Mouse (Mus musculus): ENCODE data around the gene Ptprs. TPM values are rescaled to one million over a fixed set of nuclear protein-coding genes. Genes with fewer than 3 reads are reported as not detected.
"Not testable (repeated sequence)": the region's sequence is repeated elsewhere in the genome, so short reads cannot be mapped to it uniquely, and the experiment has no call there.

The Ptprs gene
- polyA plus RNA-seq, 1 experiment from 2014 or later = 106 TPM

DNA sequence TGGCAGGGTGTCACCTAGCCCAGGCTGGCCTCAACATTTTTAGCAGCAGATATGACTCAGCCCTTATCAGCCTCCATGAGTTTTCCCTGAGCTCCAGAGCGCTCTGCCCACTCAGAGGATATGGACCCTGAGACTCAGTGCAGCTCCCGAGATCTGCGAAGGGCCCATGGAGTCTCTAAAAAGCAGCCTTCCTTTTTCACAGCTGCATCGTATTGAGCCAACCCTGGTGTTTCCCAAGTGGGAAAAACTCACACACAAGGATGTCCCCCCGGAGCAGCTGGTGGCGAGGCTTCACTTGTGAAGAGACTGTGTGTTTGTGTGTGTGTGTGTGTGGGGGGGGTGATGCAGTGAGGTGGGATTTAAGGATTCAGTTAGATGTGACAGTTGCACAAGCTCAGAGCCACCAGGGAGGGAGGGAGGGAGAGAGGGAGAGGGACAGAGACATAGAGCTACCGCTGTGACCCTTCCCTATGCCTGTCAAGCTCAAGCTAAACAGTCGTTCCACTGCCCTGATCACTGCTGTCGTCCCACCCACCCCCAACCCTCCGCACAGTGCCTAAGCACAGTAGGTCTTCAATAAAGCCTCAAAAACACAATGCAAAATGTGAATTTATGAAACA lies 32.8 kb upstream of the Ptprs start:
- H3K9me3 ChIP-seq = peaks cover 9% of the 10 kb centered on the region
- no peak overlapping the region for H3K9ac ChIP-seq
- H3K4me3 ChIP-seq = no peak overlapping the region
- H3K4me2 ChIP-seq (replicated peaks) = no peak overlapping the region
- WGBS = 45% methylated on average over 9 of the region's 10 CpGs
- ATAC-seq (ENCODE audit: low FRiP score, low read depth) = no peak
- peaks cover 19% of the 10 kb centered on the region; the same call in 1 of the 2 replicates for H3K4me1 ChIP-seq
- no peaks in the 10 kb centered on the region for H3K36me3 ChIP-seq
- no peak overlapping the region for H3K27ac ChIP-seq
- H3K27me3 ChIP-seq = peaks cover 59% of the 10 kb centered on the region

DNA sequence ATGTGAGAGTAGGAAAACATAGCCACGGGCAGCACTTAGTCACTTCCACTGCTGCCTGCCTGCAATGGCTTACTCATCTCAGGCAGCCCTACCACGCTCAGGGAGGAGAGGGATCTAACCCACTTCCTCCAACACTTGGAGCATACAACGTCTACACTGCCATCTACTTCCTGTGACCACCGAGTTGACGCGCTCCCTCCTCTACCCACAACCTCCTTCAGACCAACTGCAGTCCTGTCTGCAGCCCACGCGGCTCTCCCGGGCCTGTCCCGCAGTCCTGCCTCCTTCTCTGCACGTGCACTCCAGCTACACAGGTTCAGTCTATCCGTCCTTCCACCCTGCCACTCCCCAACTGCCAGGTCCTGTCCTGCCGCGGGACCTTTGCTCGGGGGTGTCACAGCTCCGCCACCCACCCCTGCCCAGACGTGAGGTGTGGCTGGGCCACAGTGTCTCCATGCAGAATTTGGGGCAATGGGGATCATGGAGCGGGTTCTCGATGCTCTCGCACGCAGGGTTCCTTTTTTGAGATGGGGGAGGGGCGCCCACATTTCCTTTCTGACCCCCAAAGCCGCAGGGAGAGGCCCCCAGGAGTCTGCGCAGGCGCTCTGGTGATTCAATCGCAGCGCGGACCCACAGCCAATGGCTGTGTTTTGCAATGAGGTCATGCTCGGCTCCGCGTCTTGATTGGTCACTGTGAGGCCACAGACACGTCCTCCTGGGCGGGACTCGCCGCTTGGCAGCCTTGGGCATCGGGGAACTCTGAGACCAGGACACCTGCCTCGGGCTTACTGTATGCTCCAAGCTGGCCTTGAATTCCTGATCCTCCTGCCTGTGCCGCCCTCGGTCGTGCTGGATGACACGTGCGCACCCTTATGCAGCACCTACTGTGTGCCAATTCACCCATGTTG lies 31.1 kb upstream of the Ptprs start:
- H3K9me3 ChIP-seq = peaks cover 8% of the 10 kb centered on the region
- H3K4me2 ChIP-seq (replicated peaks) = peak overlapping the region; percentile 91
- peak overlapping the region; percentile 66 for H3K4me3 ChIP-seq
- peaks cover 19% of the 10 kb centered on the region; the same call in 1 of the 2 replicates for H3K4me1 ChIP-seq
- WGBS = 0% methylated on average over 42 of the region's 42 CpGs
- peak overlapping the region; percentile 90 for H3K27ac ChIP-seq
- ATAC-seq (ENCODE audit: low FRiP score, low read depth) = peak; percentile 96
- peaks cover 44% of the 10 kb centered on the region for H3K27me3 ChIP-seq
- H3K9ac ChIP-seq = peak overlapping the region; percentile 77
- no peaks in the 10 kb centered on the region for H3K36me3 ChIP-seq

DNA sequence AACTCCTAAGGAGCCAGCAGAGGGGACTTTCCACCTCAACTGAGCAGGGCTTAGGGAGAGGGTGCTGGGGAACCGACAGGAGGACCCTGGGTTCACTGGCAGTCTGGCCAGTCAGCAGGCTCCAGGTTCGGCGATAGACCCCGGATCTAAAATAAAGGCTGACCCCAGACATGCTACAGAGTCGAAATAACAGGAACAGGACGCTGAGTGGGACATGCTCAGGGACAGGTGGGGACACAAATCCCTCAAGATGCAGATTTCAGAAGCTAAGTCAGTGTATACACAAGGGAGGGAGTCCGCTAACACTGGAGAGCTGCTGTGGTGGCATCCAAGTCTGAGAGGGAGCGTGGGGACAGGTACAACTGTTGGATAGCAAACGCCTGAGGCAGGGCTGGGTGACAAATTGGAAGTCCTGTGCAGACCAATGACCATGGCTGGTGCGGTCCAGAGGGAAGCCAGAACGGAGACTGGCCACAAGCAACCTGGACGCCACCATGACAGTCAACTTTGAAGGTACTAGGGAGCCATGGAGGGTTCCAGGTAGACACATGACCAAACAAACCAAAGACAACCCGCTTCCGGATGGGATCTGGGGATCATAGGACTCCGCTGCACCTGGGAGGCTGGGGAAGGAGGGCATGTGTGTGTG lies 30.3 kb upstream of the Ptprs start:
- 48% methylated on average over 15 of the region's 15 CpGs for WGBS
- Histone ChIP-seq H3K36me3 (no peaks in the 10 kb centered on the region), H3K4me2 (replicated peaks) (peak overlapping the region; percentile 91), H3K4me1 (peaks cover 16% of the 10 kb centered on the region; the same call in 1 of the 2 replicates), H3K27ac (peak overlapping the region; percentile 90; the same call in 1 of the 2 replicates), H3K9ac (peak overlapping the region; percentile 77), H3K27me3 (peaks cover 35% of the 10 kb centered on the region), H3K9me3 (peaks cover 9% of the 10 kb centered on the region), H3K4me3 (peak overlapping the region; percentile 66)
- ATAC-seq (ENCODE audit: low FRiP score, low read depth) = no peak

DNA sequence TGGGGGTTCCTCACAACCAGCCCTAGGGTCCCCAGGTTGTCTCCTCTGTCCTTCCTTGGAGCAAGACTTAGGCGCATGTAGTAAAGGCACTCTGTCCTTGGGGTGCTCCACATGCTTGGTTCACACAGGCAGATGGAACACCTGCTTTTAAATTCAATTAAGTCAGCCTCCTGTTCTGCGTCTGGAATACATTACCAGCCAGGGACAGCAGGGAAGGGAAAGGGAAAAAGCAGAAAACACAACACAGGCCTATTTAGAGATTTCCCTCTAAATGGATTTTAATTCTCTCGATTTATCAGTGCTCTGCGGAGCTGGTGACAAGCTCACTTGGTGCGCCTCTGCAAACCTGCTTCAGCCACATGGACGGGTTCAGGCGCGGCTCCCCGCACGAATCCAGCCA lies 29.1 kb upstream of the Ptprs start:
- Histone ChIP-seq H3K27ac (no peak overlapping the region), H3K4me1 (peaks cover 10% of the 10 kb centered on the region; the same call in 1 of the 2 replicates), H3K27me3 (peaks cover 24% of the 10 kb centered on the region), H3K9ac (no peak overlapping the region), H3K4me2 (replicated peaks) (no peak overlapping the region), H3K36me3 (no peaks in the 10 kb centered on the region), H3K9me3 (peaks cover 9% of the 10 kb centered on the region), H3K4me3 (no peak overlapping the region)
- WGBS = 71% methylated on average over 10 of the region's 10 CpGs
- ATAC-seq (ENCODE audit: low FRiP score, low read depth) = no peak

DNA sequence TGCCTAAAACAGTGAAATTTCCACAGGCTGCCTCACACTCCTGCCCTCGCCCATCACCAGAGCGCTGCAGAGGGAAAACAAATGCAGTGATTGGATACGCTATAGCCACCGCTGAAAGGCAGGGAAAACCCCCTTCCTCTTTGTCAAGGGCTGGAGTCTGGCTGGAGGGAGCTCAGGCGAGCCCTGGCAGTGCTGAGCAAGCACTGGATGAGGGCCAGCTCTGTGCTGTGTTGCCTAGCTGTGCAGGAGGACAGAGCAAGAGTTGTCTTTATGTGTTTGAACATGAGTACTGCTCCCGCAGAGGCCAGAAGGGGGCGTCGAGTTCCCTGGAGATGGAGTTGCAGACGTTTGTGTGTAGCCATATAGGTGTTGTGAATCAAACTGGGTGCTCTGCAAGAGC lies 26.2 kb upstream of the Ptprs start:
- Histone ChIP-seq H3K4me1 (peaks cover 6% of the 10 kb centered on the region; the same call in 1 of the 2 replicates), H3K4me3 (no peak overlapping the region), H3K27ac (no peak overlapping the region), H3K9ac (no peak overlapping the region), H3K9me3 (peaks cover 22% of the 10 kb centered on the region), H3K27me3 (no peaks in the 10 kb centered on the region), H3K36me3 (no peaks in the 10 kb centered on the region), H3K4me2 (replicated peaks) (no peak overlapping the region)
- 40% methylated on average over 9 of the region's 9 CpGs for WGBS
- no peak for ATAC-seq (ENCODE audit: low FRiP score, low read depth)

DNA sequence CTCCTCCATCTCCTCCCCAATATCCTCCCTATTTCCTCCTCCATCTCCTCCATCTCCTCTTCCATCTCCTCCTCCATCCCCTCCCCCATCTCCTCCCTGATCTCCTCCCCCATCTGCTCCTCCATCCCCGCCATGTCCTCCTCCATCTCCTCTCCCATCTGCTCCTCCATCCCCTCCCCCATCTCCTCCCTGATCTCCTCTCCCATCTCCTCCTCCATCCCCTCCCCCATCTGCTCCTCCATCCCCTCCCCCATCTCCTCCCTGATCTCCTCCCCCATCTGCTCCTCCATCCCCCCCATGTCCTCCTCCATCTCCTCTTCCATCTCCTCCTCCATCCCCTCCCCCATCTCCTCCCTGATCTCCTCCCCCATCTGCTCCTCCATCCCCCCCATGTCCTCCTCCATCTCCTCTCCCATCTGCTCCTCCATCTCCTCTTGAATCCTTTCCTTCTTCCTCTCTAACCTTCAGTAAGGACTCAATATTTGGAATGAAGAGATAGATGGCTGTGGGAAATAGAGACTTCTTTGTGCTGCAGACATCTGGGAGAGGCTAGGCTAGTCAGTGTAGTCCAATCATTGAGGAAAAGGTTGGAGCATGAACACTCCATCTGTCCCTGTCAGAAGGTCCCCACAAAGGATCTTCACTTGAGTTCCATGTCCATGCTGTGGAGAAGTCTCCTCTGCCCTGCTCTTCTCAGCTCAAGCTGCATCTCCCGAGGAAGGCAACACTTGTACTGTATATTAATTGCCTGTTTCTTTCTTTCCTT lies 25.5 kb upstream of the Ptprs start:
- not testable (repeated sequence) for H3K4me1 ChIP-seq; ATAC-seq (ENCODE audit: low FRiP score, low read depth); H3K27me3 ChIP-seq; H3K9ac ChIP-seq; H3K4me2 ChIP-seq (replicated peaks); H3K4me3 ChIP-seq; H3K27ac ChIP-seq; H3K36me3 ChIP-seq
- peaks cover 27% of the 10 kb centered on the region for H3K9me3 ChIP-seq
- 38% methylated on average over 2 of the region's 2 CpGs for WGBS

DNA sequence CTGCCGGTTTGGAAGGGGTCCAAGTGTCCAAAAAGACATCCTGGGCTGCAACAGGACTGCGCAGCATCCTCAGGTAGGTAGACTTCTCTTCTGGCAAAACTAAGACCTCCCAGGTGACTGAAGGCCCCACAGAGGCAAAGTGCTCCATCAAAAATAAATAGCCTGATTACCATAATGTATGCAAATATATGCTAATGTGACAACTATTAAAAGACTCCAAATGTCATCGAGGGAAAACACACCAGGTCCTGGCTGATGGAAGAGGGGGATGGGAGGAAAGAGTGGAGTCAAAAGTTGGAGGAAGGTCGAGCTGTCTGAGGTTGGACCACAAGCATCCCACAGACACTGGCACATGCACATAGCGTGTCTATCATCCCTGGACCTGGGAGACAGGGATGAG lies 22.9 kb upstream of the Ptprs start:
- no peaks in the 10 kb centered on the region for H3K27me3 ChIP-seq
- H3K36me3 ChIP-seq = no peaks in the 10 kb centered on the region
- H3K9me3 ChIP-seq = peaks cover 49% of the 10 kb centered on the region
- no peak overlapping the region for H3K27ac ChIP-seq
- WGBS = 80% methylated on average over 5 of the region's 5 CpGs
- no peak for ATAC-seq (ENCODE audit: low FRiP score, low read depth)
- H3K4me2 ChIP-seq (replicated peaks) = no peak overlapping the region
- H3K9ac ChIP-seq = no peak overlapping the region
- no peak overlapping the region for H3K4me3 ChIP-seq
- no peaks in the 10 kb centered on the region for H3K4me1 ChIP-seq

DNA sequence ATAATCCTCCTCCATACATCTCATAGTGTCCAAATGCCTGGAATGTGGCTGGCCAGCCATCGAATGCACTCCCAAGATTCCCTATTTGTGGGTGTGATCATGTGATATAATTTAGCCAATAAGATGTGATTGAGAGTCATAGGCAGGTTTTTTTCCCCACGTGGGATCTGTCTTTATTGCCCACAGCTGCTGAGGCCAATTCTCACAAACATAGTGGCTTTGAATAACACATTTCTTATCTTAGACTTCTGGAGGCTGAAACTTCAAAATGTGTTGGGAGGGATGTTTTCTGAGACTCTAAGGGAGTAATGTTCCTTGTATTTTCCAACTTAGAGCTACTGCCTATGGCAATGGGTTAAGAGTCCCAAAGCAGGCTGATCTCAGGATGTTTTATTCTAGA lies 18.2 kb upstream of the Ptprs start:
- ATAC-seq (ENCODE audit: low FRiP score, low read depth) = no peak
- H3K4me1 ChIP-seq = no peaks in the 10 kb centered on the region
- H3K4me2 ChIP-seq (replicated peaks) = no peak overlapping the region
- H3K4me3 ChIP-seq = no peak overlapping the region
- no peak overlapping the region for H3K9ac ChIP-seq
- H3K9me3 ChIP-seq = peaks cover 74% of the 10 kb centered on the region
- no peaks in the 10 kb centered on the region for H3K36me3 ChIP-seq
- no peak overlapping the region for H3K27ac ChIP-seq
- 66% methylated on average over 2 of the region's 2 CpGs for WGBS
- no peaks in the 10 kb centered on the region for H3K27me3 ChIP-seq

DNA sequence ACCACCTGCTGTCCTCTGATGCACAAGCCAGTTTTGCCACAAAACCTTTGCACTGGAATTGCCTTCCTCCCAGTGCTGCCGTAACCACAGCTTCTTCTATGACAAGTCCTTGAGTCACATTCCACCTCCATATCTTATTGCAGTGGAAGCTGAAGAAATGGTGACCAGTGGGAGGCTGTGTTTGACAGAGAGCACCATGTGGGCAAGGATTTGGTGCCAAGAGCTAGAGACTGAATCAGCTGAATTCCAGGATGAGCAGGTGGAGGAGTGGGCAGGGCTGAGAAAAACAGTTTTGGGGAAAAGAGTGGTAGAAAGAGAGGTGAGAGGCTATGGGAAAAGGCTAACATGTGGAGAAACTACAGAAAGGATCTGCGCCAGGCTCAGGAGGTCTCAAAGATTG lies 17.6 kb upstream of the Ptprs start:
- Histone ChIP-seq H3K4me1 (no peaks in the 10 kb centered on the region), H3K27me3 (no peaks in the 10 kb centered on the region), H3K27ac (no peak overlapping the region), H3K4me2 (replicated peaks) (no peak overlapping the region), H3K36me3 (no peaks in the 10 kb centered on the region), H3K4me3 (no peak overlapping the region), H3K9ac (no peak overlapping the region), H3K9me3 (peaks cover 70% of the 10 kb centered on the region)
- ATAC-seq (ENCODE audit: low FRiP score, low read depth) = no peak
- 87% methylated on average over 2 of the region's 2 CpGs for WGBS

DNA sequence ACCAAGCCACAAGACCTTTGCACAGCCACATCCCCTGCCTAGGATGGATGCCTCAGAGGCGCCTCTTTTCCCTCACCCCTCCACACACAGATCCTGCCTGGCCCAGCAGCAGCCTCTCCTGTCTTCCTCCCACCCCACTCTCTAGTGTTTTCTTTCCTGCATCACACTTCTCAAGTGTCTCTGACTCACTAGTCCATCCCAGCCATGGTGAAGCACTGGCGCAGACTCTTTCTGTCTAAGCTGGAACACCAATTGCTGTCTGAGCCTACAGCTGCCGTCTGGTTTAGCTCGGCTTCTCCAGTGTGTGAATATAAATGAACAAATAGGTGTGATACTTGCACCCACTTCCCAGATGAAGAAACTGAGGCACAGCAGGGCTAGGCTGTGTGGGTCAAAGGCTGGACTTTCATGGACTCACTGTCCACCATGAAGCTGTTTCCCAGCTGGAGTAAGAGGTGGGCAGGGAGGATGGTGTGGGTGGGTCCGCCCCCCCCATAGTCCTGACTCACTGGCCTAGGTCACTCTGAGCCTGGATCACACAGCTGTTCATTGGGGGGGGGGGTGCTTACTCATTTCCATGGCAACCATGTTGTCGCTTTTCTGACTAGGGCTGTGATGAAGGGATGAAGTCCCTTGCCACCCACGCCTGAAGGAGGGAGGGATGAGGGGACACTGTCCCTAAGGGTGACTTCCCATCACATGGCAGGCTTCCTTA lies 14.3 kb upstream of the Ptprs start:
- Histone ChIP-seq H3K9ac (no peak overlapping the region), H3K27ac (no peak overlapping the region), H3K36me3 (no peaks in the 10 kb centered on the region), H3K27me3 (no peaks in the 10 kb centered on the region), H3K4me3 (no peak overlapping the region), H3K4me1 (peaks cover 13% of the 10 kb centered on the region; the same call in 1 of the 2 replicates), H3K4me2 (replicated peaks) (no peak overlapping the region), H3K9me3 (peaks cover 44% of the 10 kb centered on the region)
- 82% methylated on average over 7 of the region's 7 CpGs for WGBS
- ATAC-seq (ENCODE audit: low FRiP score, low read depth) = no peak

DNA sequence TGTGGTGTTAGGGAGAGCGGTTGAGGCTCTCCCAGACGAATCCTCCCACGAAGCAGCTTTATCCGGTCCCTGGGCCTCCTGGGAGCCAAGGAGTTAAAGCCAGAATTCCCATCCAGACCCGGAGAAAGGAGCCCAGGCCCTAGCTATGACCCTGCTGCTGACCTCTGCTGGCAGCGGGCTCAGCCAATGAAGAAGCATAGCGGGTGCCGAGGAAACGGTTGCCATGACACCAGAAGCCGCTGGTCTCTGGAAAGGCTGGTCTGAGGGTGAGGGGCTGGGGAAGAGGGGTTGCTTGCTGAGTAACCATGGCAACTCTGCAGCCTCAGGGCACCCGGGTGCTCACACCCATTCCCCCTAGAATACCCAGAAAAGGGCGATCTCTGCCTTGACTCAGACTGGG lies 11.7 kb upstream of the Ptprs start:
- H3K4me1 ChIP-seq = peaks cover 13% of the 10 kb centered on the region; the same call in 1 of the 2 replicates
- WGBS = 8% methylated on average over 12 of the region's 12 CpGs
- no peaks in the 10 kb centered on the region for H3K36me3 ChIP-seq
- peaks cover 20% of the 10 kb centered on the region for H3K9me3 ChIP-seq
- H3K27ac ChIP-seq = no peak overlapping the region; the same call in 1 of the 2 replicates
- no peak overlapping the region for H3K9ac ChIP-seq
- H3K27me3 ChIP-seq = no peaks in the 10 kb centered on the region
- no peak overlapping the region for H3K4me3 ChIP-seq
- H3K4me2 ChIP-seq (replicated peaks) = peak overlapping the region; percentile 36; the same call in 1 of the 2 replicates
- ATAC-seq (ENCODE audit: low FRiP score, low read depth) = no peak
